Mouse (Mus musculus): Measurements from ENCODE around the gene Atp6v0e2.
A peak's percentile ranks its signal among the peaks of the same experiment; 100 is the strongest.
"Not testable (repeated sequence)": the region's sequence is repeated elsewhere in the genome, so short reads cannot be mapped to it uniquely, and the experiment has no call there.

Gene Atp6v0e2

DNA sequence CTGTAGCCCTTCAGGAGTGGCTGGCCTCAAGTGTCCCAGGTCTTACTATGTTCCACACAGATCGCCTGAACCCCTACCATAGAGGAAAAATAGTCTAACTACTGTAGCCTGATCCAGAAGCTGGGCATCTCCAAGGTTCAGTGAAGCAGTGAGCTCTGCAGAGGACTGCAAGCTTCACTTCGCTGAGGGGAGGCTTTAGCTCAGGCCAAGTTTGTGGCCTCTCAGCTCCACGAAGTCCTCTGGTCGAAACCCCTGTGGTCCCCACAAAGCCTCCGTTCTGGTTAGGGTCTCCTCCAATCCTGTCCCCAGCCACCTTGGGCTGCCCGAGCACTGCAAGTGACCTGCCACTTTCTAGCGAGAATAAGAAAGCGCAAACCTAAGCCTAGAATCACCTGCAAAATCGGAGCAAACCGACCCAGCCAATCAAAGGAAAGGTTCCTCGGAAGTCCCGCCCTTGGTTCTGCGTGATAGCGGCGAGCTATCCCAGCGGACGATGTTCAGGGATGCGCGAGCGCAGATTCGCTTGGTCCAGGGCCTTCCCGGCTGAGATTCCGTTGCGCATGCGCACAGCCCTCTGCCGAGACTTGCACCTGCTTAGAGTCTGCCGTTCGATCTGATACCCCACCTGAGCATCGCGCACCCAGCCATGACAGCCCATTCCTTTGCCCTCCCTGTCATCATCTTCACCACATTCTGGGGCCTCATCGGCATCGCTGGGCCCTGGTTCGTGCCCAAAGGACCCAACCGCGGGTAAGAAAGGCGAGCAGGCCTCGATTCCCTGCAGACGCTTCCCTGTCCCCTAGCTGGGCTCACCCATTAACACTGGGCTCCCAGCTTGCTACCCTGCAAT lies at the start of gene Atp6v0e2:
Gene Atp6v0e2, plus strand, starts transcription at position 511 of the 850 bp plus-strand sequence.
- DNase-seq (ENCODE audit: low read depth): peak; percentile 12

DNA sequence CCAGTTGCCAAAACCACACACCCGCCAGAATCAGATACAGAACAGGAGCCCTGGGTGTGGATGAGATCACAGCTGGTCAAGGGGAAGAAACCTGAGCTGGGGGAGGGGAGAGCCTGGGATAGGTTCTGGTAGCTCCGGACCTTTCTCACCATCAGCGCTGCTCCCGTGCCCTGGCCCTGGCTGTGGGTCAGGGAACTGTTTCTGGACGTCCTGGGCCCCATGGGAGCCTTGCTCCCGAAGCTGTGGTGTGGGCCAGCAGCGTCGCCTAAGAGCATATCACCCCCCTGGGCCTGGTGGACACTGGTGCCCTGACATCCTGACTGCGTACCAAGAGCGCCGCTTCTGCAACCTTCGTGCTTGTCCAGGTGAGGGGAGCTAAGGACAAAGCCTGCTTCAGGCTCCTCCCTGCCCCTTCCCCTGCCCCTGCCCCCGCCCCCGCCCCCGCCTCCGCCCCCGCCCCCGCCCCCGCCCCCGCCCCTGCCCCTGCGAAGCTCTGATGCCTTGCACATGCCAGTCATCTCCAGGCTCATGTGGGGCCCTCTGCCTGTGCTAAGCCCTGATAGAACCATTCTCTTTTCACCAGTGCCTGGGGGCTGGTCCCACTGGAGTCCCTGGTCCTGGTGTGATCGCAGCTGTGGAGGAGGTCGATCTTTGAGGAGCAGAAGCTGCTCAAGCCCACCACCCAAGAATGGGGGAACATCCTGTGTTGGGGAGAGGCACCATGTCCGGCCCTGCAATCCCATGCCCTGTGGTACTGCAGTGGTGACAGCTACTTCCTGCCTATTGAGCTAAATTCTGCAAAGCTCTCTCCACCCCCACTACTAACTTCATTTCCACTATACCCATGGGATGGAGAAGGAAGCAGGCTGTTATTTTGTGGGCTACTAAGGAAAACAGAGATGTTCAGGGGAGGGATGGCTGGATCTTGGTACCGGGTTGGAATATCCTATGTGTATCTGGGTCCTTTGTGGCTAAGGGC lies 49.4 kb upstream of the Atp6v0e2 start:
- DNase-seq (ENCODE audit: low read depth): peak; percentile 14

DNA sequence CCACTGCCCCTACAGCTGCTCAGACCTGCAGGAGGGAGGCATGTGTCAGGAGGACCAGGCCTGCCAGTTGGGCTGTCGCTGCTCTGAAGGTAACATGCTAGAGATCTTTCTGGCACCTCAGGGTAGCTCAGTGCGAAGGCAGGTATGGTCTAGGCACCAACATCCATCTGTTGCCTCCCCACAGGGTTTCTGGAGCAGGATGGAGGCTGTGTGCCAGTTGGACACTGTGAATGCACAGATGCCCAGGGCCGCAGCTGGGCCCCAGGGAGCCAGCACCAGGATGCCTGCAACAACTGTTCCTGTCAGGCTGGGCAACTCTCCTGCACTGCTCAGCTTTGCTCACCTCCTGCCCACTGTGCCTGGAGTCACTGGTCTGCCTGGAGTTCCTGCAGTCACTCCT lies 47.7 kb upstream of the Atp6v0e2 start:
- no peak for DNase-seq (ENCODE audit: low read depth)

DNA sequence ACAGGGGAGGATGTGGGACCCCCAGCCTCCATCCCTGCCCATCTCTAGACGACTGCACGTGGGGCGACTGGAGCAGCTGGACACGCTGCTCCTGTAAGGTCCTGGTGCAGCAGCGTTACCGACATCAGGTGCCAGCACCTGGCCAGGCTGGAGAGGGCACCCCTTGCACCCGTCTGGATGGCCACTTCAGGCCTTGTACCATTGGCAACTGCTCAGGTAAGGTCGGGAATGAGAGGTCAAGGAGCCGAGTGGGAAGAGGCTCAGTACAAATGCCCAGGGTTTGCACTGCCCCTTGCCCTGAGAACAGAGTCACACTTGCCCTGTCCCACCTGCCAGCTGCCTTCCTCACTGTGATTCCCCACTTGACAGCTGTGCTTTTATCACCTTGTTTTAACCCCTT lies 46.1 kb upstream of the Atp6v0e2 start:
- DNase-seq (ENCODE audit: low read depth): no peak

DNA sequence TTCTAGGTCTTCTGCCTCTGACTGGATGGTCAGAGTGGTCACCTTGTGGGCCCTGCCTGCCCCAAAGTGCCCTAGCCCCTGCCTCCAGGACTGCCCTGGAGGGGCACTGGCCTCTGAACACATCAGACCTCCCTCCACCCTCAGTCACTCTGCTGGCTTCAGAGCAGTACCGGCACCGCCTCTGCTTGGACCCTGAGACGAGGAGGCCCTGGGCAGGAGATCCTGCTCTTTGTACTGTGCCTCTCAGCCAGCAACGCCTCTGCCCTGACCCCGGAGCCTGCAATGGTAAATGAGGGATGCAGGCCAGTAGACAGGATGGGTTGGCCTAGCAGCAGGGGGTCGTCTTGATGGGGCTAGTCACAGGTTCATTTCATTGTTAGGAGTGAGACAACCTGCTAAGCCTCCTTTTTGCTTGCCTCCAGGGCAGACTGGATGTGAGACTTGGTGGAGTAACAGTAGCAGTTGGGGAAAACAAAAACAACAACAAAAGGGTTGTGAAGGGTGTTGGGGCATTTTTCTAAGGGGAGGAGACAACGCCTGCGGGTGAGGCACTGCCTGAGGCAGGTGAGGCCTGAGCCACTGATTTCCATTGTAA lies 44.2 kb upstream of the Atp6v0e2 start:
- no peak for DNase-seq (ENCODE audit: low read depth)

DNA sequence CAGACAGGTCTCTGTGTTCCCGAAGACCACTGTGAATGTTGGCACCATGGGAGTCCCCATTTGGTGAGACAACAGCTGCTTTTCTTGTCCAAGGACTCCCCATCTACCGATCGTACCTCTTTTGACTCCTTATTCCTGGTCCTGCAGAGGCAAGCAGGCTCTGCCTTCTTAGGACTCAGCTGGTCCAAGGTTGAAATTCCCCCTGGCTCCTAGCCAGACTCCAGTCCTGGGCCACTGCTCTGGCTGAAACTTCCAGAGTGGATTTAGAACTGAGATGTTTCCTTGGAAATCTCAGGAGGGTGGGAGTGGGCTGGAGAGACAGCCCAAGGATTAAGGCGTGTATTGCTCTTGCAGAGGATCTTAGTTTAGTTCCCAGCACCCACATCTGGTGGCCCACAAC lies 39.9 kb upstream of the Atp6v0e2 start:
- no peak for DNase-seq (ENCODE audit: low read depth)

DNA sequence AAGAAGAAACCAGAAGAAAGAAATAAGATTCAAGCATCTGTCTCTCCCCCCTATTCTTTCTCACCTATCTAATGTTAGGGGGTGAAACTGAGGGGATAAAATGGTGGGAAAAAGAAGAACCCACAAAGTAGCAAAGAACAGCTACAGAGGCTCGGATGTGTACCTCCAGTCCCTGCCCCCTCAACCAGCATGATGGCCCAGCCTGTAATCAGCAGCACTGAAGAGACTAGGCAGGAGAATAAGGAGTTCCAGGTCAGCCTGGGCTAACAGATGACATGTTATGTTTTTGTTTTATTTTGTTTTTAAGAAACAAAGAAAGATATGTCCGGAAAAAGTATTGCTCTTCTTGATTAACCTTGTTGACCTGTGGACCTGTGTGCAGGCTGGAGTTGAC lies 33.6 kb upstream of the Atp6v0e2 start:
- DNase-seq (ENCODE audit: low read depth): no peak

DNA sequence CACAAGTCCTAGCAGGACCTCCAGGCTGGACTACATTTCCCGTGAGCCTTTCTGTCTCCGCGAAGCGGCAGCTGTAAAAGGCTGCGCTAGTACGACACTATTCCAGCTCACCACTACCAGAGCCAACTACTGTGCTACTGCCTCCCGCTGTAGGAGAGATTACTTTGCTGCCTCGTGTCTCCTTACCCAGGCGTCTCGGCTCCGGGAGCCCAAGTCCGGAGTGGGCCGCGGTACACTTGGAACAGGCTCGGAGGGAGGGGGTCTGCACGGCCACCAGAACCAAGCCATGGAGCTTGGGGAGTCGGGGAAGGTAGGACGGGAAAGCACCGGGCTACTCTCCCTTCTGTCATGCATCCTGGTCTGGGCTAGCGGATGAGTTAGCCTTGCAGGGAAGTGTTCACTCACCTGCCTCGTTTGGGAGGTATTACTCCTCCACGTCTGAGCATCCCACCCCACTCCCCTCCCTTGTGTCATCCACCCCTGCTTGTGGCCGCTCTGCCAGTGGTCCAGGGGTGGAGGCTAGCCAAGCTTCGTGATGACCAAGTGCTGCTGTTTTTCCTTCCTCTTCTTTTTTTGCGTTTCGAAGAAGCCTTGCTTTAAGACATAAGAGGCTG lies 33.1 kb upstream of the Atp6v0e2 start:
- DNase-seq (ENCODE audit: low read depth): peak; percentile 68

DNA sequence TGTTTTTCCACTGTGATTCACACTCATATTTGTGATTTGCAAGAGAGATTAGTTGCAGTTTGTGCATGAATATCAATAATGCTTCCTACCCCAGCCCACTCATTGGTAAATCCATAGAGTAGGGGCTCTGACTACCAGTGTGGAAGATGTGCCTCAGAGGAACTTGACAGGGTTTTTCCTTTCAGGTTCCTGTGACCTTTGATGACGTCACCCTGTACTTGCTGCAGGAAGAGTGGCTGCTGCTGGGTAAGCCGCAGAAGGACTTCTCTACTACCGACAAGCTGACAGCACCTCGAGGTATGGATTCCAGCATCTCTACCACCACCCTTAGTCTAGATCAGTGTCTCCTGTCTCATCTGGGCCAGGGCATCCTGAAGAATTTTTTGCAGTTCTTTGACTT lies 29.3 kb upstream of the Atp6v0e2 start:
- DNase-seq (ENCODE audit: low read depth): peak; percentile 81

DNA sequence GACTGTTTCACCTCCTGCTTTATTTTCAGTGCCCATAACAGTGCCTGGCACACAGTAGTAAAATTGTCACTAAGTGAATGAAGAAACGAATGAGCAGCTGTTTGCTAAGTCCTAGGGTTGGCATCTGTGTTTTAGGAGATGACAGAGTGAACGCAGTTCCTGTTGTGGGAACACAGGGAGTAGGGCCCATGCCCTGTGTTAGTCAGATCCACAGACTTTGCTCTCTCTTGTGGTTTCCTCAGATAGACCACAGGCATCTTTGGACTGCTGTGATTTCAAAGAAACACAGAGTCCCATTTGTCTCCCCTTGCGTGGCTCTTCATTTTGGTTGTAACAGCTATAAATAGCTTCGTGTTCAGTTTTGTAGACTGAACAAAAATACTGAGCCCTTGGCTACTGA lies 27.0 kb upstream of the Atp6v0e2 start:
- peak; percentile 44 for DNase-seq (ENCODE audit: low read depth)

DNA sequence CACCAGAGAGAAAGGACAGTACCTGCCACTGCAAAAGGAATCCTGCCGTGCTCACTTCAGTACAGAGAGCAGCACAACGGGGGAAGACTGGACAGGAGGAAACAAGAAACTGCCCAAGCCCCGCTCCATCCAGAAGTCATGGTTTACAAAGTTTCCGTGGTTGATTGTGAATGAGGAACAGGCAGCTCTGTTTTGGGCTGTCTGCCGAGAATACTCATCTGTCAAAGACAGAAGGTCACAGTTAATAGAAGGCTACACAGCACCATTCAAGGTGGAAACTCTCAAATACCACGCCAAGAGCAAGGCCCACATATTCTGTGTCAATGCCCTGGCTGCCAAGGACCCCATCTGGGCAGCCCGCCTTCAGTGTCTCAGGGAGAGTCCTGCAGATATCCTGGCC lies 25.6 kb upstream of the Atp6v0e2 start:
- no peak for DNase-seq (ENCODE audit: low read depth)

DNA sequence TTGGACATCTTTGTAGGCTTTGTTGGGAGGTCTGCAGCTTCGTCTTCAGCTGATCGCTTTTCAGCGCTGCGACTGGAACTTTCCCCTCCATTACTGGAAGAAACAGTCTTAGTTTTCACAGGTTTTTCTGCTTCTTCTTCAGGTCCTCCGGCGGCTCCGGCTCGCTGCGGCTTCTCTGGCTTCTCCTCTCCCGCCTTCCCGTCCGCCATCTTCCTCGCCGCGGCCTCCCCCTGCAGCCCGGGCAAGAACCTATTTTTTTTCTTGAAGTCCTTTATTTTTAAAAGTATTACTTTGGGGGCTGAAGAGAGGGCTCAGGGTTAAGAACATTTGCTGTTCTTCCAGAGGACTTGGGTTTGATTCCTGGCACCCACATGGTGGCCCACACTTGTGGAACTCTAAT lies 12.5 kb upstream of the Atp6v0e2 start:
- not testable (repeated sequence) for DNase-seq (ENCODE audit: low read depth)

DNA sequence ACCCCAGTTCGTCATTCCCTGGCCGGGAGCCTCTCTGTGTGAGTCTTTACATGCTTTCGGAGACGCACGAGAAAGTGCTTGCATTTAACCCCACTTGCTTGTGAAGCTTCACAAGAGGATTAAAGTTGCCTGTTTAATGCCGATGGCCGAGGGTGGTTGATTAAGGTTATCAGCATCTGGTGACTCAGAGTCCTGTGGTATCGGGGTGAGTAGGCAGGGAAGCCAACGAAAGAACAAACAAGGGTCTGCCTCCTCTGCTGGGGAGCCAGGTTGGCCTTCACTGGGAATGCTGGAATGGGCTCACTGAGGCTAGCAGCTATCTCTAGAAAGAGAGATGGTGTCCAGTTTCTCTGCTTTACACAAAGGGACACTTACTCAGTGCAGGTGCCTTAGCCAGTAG lies 9.5 kb upstream of the Atp6v0e2 start:
- DNase-seq (ENCODE audit: low read depth): no peak

DNA sequence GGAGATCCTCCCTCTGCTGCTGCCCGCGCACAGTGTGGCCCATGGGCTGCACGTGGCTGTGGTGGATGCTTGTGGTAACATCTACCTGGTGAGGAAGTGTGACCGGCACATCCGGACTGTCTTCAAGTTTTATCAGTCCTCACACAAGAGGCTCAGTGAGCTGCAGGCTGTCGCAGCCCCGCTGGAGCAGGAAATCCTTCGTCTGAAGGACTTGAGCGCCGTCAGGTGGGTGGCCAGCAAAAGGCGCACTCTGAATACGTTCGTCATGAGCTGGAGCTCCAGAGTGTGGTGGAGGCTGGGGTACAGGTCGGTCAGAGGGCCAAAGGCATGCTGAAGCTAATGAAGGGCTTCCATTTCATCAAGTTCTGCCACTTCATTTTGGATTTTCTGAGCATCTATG lies 8.2 kb upstream of the Atp6v0e2 start:
- peak; percentile 38 for DNase-seq (ENCODE audit: low read depth)

DNA sequence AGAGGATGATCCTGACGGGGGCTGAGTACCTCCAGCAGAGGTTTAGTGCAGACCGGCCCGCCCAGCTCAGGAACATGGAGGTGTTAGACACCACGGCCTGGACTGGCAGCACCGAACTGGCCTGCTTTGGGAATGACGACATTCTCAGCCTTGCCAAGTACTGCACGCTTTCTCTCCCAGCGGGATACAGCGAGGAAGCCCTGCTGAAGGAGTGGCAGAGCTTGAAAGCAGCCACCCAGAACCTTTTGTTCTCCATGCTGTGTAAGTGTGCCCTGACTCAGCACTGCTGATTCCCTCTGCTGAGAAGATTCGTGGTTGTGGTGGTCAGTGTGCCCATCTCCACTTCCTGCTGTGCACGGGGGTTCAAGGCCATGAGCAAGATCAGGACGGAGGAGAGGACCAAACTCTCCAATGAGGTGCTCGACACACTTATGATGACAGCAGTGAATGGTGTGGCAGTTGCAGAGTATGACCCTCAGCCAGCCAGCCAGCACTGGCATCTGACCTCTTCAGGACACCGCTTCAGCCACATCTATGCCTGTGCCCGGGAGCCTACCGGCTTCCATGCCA lies 7.5 kb upstream of the Atp6v0e2 start:
- no peak for DNase-seq (ENCODE audit: low read depth)

DNA sequence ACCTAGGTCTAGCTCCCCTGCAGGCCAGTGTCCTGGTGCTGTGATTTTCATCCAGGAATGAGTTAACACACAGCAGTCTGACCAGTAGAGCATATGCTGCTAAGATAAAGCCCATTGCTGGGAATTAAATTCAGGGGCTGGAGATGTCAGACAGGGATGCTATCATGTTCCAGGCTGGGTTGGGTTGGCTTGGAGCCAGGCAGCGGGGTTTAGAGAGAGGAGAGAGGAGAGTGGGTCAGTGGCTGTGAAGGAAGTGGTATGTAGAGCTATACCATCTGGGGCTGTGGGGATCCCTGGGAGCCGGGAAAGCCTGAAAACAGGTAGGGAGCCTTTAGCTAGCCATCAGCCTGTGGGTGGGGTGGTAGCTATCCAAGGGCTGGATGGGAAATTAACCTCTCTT lies 6.6 kb upstream of the Atp6v0e2 start:
- DNase-seq (ENCODE audit: low read depth): no peak

DNA sequence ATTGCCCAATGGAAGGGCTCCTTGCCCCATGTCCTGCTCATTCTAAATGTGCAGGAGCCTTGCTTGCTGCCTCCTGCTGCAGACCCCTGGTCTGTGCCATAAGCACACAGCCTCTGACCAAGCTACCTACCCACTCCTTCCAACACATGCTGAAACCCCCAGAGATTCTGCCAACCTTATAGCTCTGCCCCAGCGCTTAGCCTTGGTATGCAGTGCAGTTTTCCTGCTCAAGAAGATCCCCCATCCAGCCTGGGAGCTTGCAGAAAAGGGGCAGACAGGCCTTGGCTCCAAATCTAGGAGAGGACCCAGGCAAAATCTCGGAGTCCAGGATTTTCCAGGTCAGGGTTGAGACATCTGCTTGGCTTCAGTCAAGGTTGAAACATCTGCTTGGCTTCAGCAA lies 3.9 kb upstream of the Atp6v0e2 start:
- DNase-seq (ENCODE audit: low read depth): no peak

DNA sequence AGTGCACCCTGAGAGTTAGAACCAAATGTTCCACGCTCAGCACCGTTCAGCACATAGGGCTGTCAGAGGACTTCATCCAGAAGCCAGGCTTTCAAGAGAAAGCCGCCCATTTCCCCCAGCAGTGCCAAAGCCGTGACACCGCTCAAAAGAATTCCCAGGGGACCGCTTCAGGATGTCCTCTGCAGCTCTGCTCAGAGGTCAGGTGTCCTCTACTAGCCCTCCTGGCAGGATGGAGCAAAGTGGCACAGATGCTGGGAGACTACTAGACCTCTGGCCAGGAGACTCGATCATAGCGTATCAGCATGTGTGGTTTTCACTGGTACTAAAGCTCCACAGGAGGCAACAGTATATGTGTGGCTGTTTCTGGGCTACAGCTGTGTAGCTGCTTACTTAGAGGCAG lies 2.5 kb upstream of the Atp6v0e2 start:
- no peak for DNase-seq (ENCODE audit: low read depth)

DNA sequence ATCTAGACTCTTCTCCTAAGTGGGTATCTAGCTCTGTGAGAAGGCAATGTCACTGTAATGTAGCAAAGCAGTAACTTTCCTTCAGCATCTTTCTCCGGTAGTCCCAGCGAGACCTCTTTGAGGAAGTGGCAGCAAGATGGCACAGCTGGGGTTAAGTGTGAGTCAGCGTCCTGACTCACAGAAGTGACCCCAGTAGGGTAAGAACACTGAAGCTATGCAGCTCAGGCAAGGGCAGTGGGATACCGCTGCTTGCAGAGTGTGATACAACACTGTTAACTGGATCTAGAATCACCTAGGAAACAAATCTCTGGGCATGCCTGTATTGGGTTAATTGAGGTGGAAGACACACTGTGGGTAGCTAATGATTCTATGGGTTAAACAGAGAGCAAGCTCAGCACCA lies 1.3 kb upstream of the Atp6v0e2 start:
- DNase-seq (ENCODE audit: low read depth): no peak

DNA sequence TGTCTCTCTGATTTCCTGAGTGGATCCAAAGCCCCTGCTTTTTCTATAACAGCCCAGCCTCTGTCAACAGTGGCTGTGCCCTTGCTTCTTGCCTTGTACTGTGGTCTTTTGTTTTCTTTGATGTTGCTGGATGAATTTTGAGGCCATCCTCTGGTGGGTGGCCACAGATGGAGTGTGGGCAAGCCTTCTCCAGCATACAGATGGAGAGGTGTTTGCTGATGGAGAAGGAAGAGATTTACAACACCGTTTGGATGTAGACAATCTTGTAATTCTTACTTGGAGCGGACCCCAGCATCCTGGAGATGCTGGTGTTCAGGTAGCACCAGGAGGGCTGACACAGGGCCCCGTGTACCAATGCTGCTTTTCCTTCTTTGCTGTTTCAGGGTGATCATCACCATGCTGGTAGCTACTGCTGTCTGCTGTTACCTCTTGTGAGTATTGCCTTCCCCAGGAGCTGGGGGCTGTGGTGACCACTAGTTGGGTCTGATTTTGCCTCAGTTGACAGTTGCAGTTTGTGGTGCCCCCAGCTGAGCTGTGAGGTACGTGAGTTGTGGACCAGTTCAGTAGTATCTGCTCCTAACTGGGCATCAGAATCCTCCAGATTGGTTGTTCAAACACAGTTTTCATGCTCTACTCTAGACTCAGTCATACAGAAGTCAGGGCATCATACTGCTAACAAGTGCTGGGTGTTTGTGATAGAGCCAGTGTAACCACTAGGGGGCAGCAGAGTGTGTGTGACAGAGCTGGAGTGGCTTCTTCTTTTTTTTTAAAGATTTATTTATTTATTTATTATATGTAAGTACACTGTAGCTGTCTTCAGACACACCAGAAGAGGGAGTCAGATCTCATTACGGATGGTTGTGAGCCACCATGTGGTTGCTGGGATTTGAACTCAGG lies 1.7 kb downstream of the Atp6v0e2 start:
- peak; percentile 88 for DNase-seq (ENCODE audit: low read depth)

DNA sequence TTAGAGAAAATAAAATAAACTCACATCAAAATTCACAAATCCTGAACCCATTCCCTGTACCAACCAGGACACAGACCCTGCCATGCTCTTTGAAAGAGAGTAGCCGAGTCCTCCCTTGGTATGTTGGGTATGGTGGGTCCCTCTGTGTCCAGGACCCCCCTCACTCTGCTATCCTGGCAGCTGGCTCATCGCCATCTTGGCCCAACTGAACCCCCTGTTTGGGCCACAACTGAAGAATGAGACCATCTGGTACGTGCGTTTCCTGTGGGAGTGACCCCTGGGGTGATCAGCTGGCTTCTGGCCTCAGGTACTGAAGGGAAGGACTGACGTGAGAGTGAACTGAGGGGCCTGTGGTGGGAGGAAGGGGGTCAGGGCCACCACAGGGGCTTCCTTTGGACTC lies 2.4 kb downstream of the Atp6v0e2 start:
- DNase-seq (ENCODE audit: low read depth): peak; percentile 31

Measured in induced T-regulatory cell, adult 2 months (primary cell).